Mouse (Mus musculus) right cerebral cortex, postnatal 4 days (tissue): ENCODE data around the gene Krtdap.
"Not testable (repeated sequence)": the region's sequence is repeated elsewhere in the genome, so short reads cannot be mapped to it uniquely, and the experiment has no call there.

Source experiments
- DNase-seq: peaks from one replicate; pipeline ENCODE4 v3.0.0-alpha.2; 2022

Krtdap gene

GRCm38 (mm10) chr7:30787377-30788022 is at the start of gene Krtdap:
Gene Krtdap (plus strand): TSS chr7:30787896.
- DNase-seq: no peak

GRCm38 (mm10) chr7:30742570-30742969 is 45.1 kb upstream of the Krtdap start:
- DNase-seq: not testable (repeated sequence)

GRCm38 (mm10) chr7:30743617-30744016 is 44.1 kb upstream of the Krtdap start, which contains the start of gene Gapdhs:
Gene Gapdhs (minus strand): TSS chr7:30743681.
- not testable (repeated sequence) for DNase-seq

DNA sequence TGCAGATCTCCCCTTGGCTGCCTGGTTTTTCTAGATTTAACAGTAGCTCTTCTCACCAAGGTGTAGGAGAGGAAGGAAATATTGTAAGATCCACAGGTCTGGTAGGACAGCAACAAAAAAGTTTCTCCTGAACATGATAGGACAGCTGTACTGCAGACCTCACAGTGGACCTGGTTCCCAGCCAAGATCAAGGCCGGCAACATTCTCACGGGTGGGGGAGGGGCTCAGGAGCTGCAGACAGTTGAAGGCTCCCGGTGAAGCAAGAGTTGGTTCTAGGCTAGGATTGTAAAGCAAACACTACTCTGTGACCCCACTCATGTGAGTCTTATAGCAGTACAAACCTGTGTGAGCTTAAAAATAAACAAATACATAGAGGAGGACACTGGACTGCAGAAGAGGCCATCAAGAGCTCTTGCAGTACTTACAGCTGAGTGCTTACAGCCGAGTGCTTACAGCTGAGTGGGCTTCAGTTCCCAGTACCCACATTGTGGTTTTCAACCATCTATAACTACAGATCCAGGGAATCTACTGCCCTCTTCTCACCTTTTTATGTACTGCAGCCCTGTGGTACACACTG is 43.6 kb upstream of the Krtdap start:
- DNase-seq: peak; percentile 26

- no peak for DNase-seq
These were observed 40.0 kb upstream of the Krtdap start for GRCm38 (mm10) chr7:30747525-30748204.

DNA sequence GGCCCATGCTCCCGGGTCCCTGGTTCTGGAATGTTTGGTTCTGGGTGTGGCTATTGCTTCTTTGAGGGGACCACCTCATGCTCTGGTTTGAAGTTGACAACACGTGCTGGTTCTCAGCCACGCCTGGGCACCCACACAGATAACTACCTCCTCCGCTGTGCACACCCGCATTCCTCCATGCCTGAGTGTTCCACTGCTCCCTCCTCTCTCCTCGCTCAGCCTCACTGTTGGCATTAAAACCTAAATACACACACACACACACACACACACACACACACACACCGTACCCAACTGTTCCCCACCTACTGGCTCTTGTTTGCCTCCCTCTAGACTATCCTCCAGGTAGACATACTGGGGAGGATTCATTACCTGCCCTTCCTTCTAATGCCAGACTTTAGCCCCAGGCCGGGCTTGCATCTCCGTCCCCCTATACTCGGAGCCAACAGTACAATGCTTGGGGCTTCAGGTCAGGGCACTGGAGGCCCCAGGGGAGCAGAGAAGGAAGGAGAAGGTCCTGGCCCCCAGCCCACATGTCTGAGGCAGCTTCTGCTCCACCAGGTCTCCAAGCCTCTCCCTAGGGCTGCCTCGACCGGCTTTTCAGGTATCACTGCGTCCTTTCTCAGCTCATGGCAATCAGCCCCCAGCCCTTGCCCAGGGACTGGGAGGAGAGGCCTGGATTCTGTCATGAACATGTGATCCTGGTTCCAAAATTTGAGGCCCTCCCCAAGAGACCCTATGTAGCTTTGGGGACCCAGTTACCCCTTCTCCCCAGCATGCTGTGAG is 37.7 kb upstream of the Krtdap start:
- no peak for DNase-seq

GRCm38 (mm10) chr7:30751086-30751669 is 36.5 kb upstream of the Krtdap start, which contains the start of gene Sbsn:
Gene Sbsn (plus strand): TSS chr7:30751471.
- no peak for DNase-seq

DNA sequence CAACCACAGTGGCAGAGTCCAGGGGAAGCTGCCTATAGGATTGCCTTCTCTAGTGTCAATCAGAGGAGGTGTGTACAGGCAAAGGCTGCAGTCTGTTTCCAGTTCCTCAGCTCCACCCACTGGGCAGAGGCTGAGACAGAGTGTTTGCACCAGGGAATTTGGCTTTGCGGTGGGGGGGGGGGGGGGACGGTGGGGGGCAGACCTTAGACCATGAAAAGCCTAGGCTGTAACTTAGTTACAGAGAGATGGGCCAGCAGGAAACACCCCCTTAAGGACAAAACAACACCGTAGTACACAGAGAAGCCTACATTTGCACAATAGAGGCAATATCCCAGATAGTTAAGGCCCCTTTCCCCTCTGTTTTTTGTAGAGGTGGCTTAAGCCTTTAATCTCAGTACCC is 30.7 kb upstream of the Krtdap start:
- DNase-seq: no peak

DNA sequence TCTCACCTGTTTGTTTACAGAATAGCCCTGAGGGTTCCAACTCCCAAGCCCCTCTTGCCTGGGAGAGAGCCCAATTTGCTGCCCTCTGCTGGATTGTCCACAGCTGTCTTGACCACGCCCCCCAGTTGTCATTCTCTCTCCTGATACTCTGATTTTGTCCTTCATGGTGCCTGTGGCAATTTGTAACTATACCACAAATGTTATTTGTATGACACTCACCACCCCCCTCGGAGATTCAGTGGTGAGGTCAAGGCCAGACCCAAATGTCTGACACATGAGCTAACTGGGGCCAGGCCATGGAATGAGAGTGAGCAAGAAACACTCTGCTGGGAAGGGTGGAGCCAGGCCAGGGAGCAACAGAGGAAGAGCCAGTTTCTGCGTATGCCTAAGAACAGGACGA is 28.8 kb upstream of the Krtdap start:
- DNase-seq: peak; percentile 17

- no peak for DNase-seq
These were observed 25.8 kb upstream of the Krtdap start for GRCm38 (mm10) chr7:30761769-30762352.

- DNase-seq: no peak
These were observed 24.2 kb upstream of the Krtdap start, which contains the start of gene Dmkn for GRCm38 (mm10) chr7:30763456-30763855. Gene Dmkn (plus strand): TSS chr7:30763756.

DNA sequence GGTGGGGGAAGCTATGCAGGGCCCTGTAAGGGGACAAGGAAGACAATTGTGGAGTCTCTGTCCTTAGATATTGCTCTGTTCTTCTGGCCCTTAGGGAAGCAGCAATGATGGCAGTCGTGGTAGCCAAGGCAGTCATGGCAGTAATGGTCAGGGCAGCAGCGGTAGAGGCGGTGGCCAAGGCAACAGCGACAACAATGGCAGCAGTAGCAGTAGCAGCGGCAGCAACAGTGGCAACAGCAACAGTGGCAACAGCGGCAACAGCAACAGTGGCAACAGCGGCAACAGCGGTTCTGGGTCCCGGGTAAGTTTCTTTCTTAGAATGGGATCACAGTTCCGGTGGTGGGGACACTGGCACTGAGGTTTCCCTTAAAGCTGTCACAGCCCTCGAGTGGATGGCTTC is 22.5 kb upstream of the Krtdap start:
- DNase-seq: no peak

- DNase-seq: no peak
These were observed 21.3 kb upstream of the Krtdap start for GRCm38 (mm10) chr7:30766408-30766807.

DNA sequence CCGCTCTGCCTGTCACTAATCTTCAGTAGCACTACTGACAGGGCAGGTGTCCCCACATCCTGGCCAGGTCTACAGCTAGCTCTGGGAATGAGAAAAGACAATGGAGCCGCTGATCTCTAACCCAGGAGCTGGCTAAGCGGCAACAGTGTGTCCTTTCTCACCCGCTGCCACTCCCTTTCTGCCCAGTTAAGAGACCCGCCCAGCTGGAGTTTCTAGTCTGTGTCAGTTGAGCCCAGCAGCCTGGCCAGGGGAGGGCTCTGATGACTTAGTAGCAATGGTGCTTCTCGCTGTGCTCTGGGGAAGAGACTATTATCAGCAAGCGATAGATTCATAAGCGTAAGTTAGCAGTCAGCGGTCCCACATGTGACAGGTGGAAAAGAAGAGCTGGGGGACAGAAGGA is 18.5 kb upstream of the Krtdap start:
- DNase-seq: no peak

DNA sequence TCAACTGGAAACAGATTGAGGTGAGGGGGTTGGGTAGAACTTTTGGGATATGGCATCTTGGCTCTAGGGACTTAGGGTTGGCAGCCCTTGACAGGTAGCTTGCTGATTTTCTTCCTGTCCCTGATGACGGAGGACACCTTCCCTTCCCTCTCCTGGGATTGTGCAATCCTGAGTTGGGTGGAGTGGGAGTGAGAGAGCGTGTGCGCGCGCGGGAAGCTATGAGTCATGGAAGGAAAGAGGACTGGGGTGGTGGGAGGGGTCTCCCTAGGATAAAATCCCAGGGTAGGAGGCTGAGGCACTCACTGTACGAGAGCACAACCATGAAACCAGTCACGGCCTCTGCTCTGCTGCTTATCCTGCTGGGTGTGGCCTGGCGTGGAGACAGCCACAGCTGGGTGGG is 11.6 kb upstream of the Krtdap start:
- no peak for DNase-seq

DNA sequence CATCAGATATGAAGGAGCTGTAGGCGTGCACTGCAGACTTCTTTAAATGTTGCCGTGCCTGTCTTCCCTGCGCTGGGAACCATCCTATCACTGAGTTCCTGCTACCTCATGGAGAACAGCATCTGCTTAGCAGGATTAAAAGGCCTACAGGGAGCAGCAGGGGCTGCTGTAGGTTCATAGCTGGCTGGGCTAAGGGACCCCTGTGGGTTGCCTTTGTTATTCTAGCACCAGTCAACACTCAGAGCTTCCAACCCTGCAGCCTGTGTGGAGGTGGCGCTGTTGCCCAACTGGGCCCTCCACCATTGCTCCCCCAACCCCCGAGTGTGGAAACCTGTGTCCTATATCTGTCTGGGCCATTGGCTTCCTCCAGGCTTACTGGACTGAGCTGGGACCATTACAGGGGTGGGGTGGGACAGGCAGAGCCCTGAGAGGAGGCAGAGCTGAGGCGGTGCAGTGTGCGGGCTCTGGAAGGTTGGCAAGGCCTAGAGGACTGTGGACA is 10.6 kb upstream of the Krtdap start:
- no peak for DNase-seq

GRCm38 (mm10) chr7:30777911-30778310 is 9.8 kb upstream of the Krtdap start:
- no peak for DNase-seq

- DNase-seq: no peak
These were observed 5.9 kb upstream of the Krtdap start for GRCm38 (mm10) chr7:30781792-30782191.

GRCm38 (mm10) chr7:30782658-30783057 is 5.0 kb upstream of the Krtdap start:
- no peak for DNase-seq

GRCm38 (mm10) chr7:30785154-30785553 is 2.5 kb upstream of the Krtdap start:
- no peak for DNase-seq

GRCm38 (mm10) chr7:30785721-30786546 is 1.8 kb upstream of the Krtdap start:
- no peak for DNase-seq
